Mouse (Mus musculus): Measurements from ENCODE around the gene Lbx2. TPM values are rescaled to one million over a fixed set of nuclear protein-coding genes. Genes with fewer than 3 reads are reported as not detected.

Gene Lbx2
- polyA plus RNA-seq, 1 experiment from 2014 or later, result 1.4 TPM

MicroRNA genes within 50 kb of the gene (microRNA counts, 519-probe panel; counts per million panel counts)
- not detected for microRNA mmu-miR-3470a+mmu-miR-3470b

Small RNA genes within 50 kb of the gene (microRNA-seq; reads per million reads assigned to microRNA genes)
- gene Mir3470a (not detected), gene Mir7040 (0.34 reads per million)

Other genes with a start within 250 kb of the Lbx2 start
- gene Sema4f, start 146.6 kb upstream of the Lbx2 start, polyA plus RNA-seq (2014; fragmentation: Nextera tagmentation; extraction: Ambion mirVana), result 1.5 and 1.6 TPM in 2 replicates
- 0.17 and 0.47 TPM in 2 replicates for gene M1ap, start 139.5 kb upstream of the Lbx2 start, polyA plus RNA-seq (2014; fragmentation: Nextera tagmentation; extraction: Ambion mirVana)
- gene Dok1, start 52.9 kb upstream of the Lbx2 start, polyA plus RNA-seq (2014; fragmentation: Nextera tagmentation; extraction: Ambion mirVana), result 7.6 and 9.1 TPM in 2 replicates
- 13.6 and 14.4 TPM in 2 replicates for gene Loxl3, start 52.2 kb upstream of the Lbx2 start, polyA plus RNA-seq (2014; fragmentation: Nextera tagmentation; extraction: Ambion mirVana)
- gene Aup1, start 31.8 kb upstream of the Lbx2 start, polyA plus RNA-seq (2014; fragmentation: Nextera tagmentation; extraction: Ambion mirVana), result 158 and 167 TPM in 2 replicates
- 42.6 and 45.9 TPM in 2 replicates for gene Htra2, start 31.1 kb upstream of the Lbx2 start, polyA plus RNA-seq (2014; fragmentation: Nextera tagmentation; extraction: Ambion mirVana)
- 7.7 and 8.2 TPM in 2 replicates for gene Dqx1, start 28.5 kb upstream of the Lbx2 start, polyA plus RNA-seq (2014; fragmentation: Nextera tagmentation; extraction: Ambion mirVana)
- 36.4 and 43.1 TPM in 2 replicates for gene Tlx2, start 16.1 kb upstream of the Lbx2 start, polyA plus RNA-seq (2014; fragmentation: Nextera tagmentation; extraction: Ambion mirVana)
- gene Pcgf1, start 8.5 kb upstream of the Lbx2 start, polyA plus RNA-seq (2014; fragmentation: Nextera tagmentation; extraction: Ambion mirVana), result 45.5 and 46.9 TPM in 2 replicates
- gene Ccdc142, start 15.2 kb downstream of the Lbx2 start, polyA plus RNA-seq (2014; fragmentation: Nextera tagmentation; extraction: Ambion mirVana), result 2.0 and 2.9 TPM in 2 replicates
- gene Gm42688, start 15.2 kb downstream of the Lbx2 start, polyA plus RNA-seq (2014; fragmentation: Nextera tagmentation; extraction: Ambion mirVana), result 2.1 and 2.6 TPM in 2 replicates
- 132 and 136 TPM in 2 replicates for gene Mrpl53, start 22.7 kb downstream of the Lbx2 start, polyA plus RNA-seq (2014; fragmentation: Nextera tagmentation; extraction: Ambion mirVana)
- 39.7 and 60.0 TPM in 2 replicates for gene Mogs, start 29.1 kb downstream of the Lbx2 start, polyA plus RNA-seq (2014; fragmentation: Nextera tagmentation; extraction: Ambion mirVana)
- 83.8 and 91.2 TPM in 2 replicates for gene Wbp1, start 35.2 kb downstream of the Lbx2 start, polyA plus RNA-seq (2014; fragmentation: Nextera tagmentation; extraction: Ambion mirVana)
- 13.4 and 13.8 TPM in 2 replicates for gene Ino80b, start 39.1 kb downstream of the Lbx2 start, polyA plus RNA-seq (2014; fragmentation: Nextera tagmentation; extraction: Ambion mirVana)
- 16.9 and 17.6 TPM in 2 replicates for gene Rtkn, start 49.1 kb downstream of the Lbx2 start, polyA plus RNA-seq (2014; fragmentation: Nextera tagmentation; extraction: Ambion mirVana)
- gene Wdr54, start 70.0 kb downstream of the Lbx2 start, polyA plus RNA-seq (2014; fragmentation: Nextera tagmentation; extraction: Ambion mirVana), result 4.3 and 6.4 TPM in 2 replicates
- 0.47 and 0.83 TPM in 2 replicates for gene 1700003E16Rik, start 70.0 kb downstream of the Lbx2 start, polyA plus RNA-seq (2014; fragmentation: Nextera tagmentation; extraction: Ambion mirVana)
- gene Dctn1, start 79.6 kb downstream of the Lbx2 start, polyA plus RNA-seq (2014; fragmentation: Nextera tagmentation; extraction: Ambion mirVana), result 75.3 and 76.0 TPM in 2 replicates
- gene Slc4a5, start 133.5 kb downstream of the Lbx2 start, polyA plus RNA-seq (2014; fragmentation: Nextera tagmentation; extraction: Ambion mirVana), result 0.17 and 0.46 TPM in 2 replicates
- 36.0 and 37.4 TPM in 2 replicates for gene Mthfd2, start 239.5 kb downstream of the Lbx2 start, polyA plus RNA-seq (2014; fragmentation: Nextera tagmentation; extraction: Ambion mirVana)
- 74.8 and 76.4 TPM in 2 replicates for gene Mob1a, start 239.6 kb downstream of the Lbx2 start, polyA plus RNA-seq (2014; fragmentation: Nextera tagmentation; extraction: Ambion mirVana)